Mouse (Mus musculus) limb, embryonic 11.5 days (tissue): ENCODE measurements around the gene P3h3. TPM values are rescaled to one million over a fixed set of nuclear protein-coding genes. Genes with fewer than 3 reads are reported as not detected.
"Not testable (repeated sequence)": the region's sequence is repeated elsewhere in the genome, so short reads cannot be mapped to it uniquely, and the experiment has no call there.

ENCODE experiments used
- ATAC-seq: fragments of 200-750 bp; cut with Nextera tagmentation; 2 replicates; pipeline ENCODE4 v1.8.0; 2017; ENCODE audit warnings: low read depth; ENCODE audit not compliant: insufficient number of reproducible peaks, low FRiP score, low TSS enrichment
- DNase-seq: peaks from one replicate; pipeline ENCODE4 v3.0.0-alpha.2; 2015; ENCODE audit warnings: low spot score
- H3K27ac ChIP-seq: fragments of 300-500 bp; sonication (generic); replicated peaks from 2 replicates; pipeline ENCODE4 v1.5.1; 2014; ENCODE audit warnings: low read depth, mild to moderate bottlenecking, low read length
- H3K27me3 ChIP-seq: fragments of 300-500 bp; sonication (generic); 2 replicates; pipeline ENCODE4 v1.6.1; 2014; ENCODE audit warnings: mild to moderate bottlenecking, low read length, mixed read lengths; ENCODE audit not compliant: control insufficient read depth, insufficient read depth
- H3K36me3 ChIP-seq: fragments of 300-500 bp; sonication (generic); 2 replicates; pipeline ENCODE4 v1.6.1; 2014; ENCODE audit warnings: mild to moderate bottlenecking, low read length, moderate library complexity, mixed read lengths; ENCODE audit not compliant: control insufficient read depth, insufficient read depth
- H3K4me1 ChIP-seq: fragments of 300-500 bp; sonication (generic); 2 replicates; pipeline ENCODE4 v1.6.1; 2014; ENCODE audit warnings: low read length, mixed read lengths; ENCODE audit not compliant: control insufficient read depth, insufficient read depth
- H3K4me2 ChIP-seq: fragments of 300-500 bp; sonication (generic); 2 replicates; pipeline ENCODE4 v1.6.1; 2014; ENCODE audit warnings: low read depth, mild to moderate bottlenecking, moderate library complexity; ENCODE audit not compliant: severe bottlenecking
- H3K4me3 ChIP-seq: fragments of 300-500 bp; sonication (generic); 2 replicates; pipeline ENCODE4 v1.5.1; 2014; ENCODE audit warnings: low read depth, low read length
- H3K9ac ChIP-seq: fragments of 300-500 bp; sonication (generic); 2 replicates; pipeline ENCODE4 v1.6.1; 2014; ENCODE audit warnings: mild to moderate bottlenecking, low read length
- H3K9me3 ChIP-seq: fragments of 300-500 bp; sonication (generic); 2 replicates; pipeline ENCODE4 v1.6.1; 2016; ENCODE audit warnings: low read length; ENCODE audit not compliant: control insufficient read depth
- WGBS: fragments of 180-500 bp; shearing (Covaris S2); extraction: QIAGEN DNeasy Blood & Tissue Kit; methylation state at CpG from one replicate; pipeline ENCODE4 v1.1.7; 2014; 5-methylcytosine and 5-hydroxymethylcytosine counted together
- polyA plus RNA-seq: library from polyadenylated mRNA; unstranded; fragments of >200 nt; fragmentation: Nextera tagmentation; extraction: Ambion mirVana; gene quantifications from 2 replicates; pipeline ENCODE4 v1.2.1, GENCODE M21; 2014

P3h3 gene
- polyA plus RNA-seq, 1 experiment from 2014 or later = 23.1 TPM

DNA sequence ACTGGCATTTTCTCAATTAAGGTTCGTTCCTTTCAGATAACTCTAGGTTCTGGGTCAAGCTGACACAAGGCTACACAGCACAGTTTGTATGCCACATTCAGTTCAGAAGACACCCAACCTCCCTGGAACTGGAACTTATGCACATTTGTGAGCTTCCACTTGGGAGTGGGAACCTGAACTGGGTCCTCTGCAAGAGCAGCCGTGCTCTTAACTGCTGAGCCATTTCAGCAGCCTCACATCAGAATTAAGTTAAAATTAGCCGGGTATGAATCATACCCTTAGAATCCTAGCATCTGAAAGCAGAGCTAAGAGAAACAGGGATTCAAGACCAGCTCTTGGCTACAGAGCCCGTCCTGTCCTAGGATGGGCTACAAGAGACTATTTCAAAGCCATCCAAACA lies 50.2 kb downstream of the P3h3 start:
- peaks cover 11% of the 10 kb centered on the region; the same call in 1 of the 2 replicates for H3K4me1 ChIP-seq
- H3K9me3 ChIP-seq = no peaks in the 10 kb centered on the region
- no peak overlapping the region for H3K9ac ChIP-seq
- 89% methylated on average over 4 of the region's 4 CpGs for WGBS
- no peak overlapping the region for H3K4me2 ChIP-seq
- H3K27me3 ChIP-seq = no peaks in the 10 kb centered on the region
- DNase-seq = no peak
- H3K4me3 ChIP-seq = no peak overlapping the region
- no peak for ATAC-seq
- no peak overlapping the region for H3K27ac ChIP-seq
- H3K36me3 ChIP-seq = peaks cover 7% of the 10 kb centered on the region; the same call in 1 of the 2 replicates

GRCm38 (mm10) chr6:124806446-124807140 lies 51.0 kb downstream of the P3h3 start:
- no peak for ATAC-seq
- WGBS = 74% methylated on average over 7 of the region's 7 CpGs
- 0 out of 2 replicates have a peak, but pooled peaks cover 7% of the 10 kb centered on the region for H3K4me1 ChIP-seq
- H3K9me3 ChIP-seq = no peaks in the 10 kb centered on the region
- H3K4me3 ChIP-seq = no peak overlapping the region
- peak overlapping the region; percentile 75; the same call in 1 of the 2 replicates for H3K4me2 ChIP-seq
- DNase-seq = no peak
- H3K9ac ChIP-seq = no peak overlapping the region; the same call in 1 of the 2 replicates
- no peaks in the 10 kb centered on the region for H3K27me3 ChIP-seq
- peaks cover 2% of the 10 kb centered on the region; the same call in 1 of the 2 replicates for H3K36me3 ChIP-seq
- H3K27ac ChIP-seq = peak overlapping the region; percentile 58; the same call in 1 of the 2 replicates

DNA sequence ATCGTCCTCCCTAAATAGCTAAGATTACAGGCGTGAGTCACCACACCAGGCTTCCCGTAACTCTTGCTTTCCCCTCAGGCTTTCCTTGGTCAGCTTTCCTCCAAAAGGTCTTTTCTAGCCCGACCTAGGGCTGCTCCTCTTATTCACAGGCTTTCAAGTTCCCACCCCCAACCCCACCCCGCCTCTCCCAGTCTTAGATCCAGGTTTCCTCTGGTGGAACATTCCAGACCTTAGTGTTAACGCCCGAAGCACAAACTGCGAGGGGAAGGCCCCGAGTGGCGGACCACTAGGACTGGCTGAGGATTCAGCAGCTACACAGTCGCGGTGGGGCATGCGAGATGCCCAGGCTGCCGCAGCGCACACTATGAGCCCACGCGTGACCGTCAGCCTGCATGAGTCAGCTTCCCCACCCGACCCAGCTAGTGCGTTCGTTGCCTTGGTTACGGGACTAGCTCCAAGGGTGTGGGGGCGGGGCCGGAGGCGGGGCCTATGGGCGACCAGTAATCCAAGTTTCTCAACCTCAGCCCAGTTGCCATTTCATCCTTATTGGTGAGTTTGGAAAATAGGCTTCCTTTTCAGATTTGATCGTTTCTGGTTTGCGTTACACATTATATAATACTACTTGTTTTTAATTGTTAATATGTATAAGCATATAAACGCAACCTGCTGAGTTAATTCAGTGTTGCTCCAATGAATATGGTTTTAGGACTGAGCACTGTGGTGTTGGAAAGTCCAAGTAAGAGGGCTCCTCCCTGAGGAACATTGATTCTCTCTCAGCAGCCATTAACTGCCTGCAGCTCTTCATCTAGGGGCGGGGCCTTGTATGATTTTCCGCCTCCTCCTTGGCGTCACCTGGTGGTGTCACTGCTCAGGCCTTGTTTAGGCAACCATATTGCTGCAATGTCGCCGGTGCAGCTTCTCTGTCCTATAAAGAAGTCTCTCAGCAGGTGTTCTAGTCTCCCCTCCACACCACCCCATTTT lies 51.9 kb downstream of the P3h3 start:
- 3% methylated on average over 34 of the region's 34 CpGs for WGBS
- Histone ChIP-seq H3K4me3 (peak overlapping the region; percentile 39), H3K27me3 (no peaks in the 10 kb centered on the region), H3K36me3 (no peaks in the 10 kb centered on the region), H3K27ac (peak overlapping the region; percentile 88), H3K4me1 (0 out of 2 replicates have a peak, but pooled peaks cover 7% of the 10 kb centered on the region), H3K4me2 (peak overlapping the region; percentile 75), H3K9ac (peak overlapping the region; percentile 58), H3K9me3 (no peaks in the 10 kb centered on the region)
- ATAC-seq = peak; percentile 71
- peak; percentile 93 for DNase-seq

GRCm38 (mm10) chr6:124804341-124804740 lies 53.2 kb downstream of the P3h3 start:
- no peak overlapping the region for H3K9ac ChIP-seq
- 94% methylated on average over 3 of the region's 3 CpGs for WGBS
- H3K4me2 ChIP-seq = no peak overlapping the region
- H3K36me3 ChIP-seq = no peaks in the 10 kb centered on the region
- H3K9me3 ChIP-seq = no peaks in the 10 kb centered on the region
- DNase-seq (no peak), ATAC-seq (no peak)
- no peaks in the 10 kb centered on the region for H3K27me3 ChIP-seq
- no peak overlapping the region for H3K4me3 ChIP-seq
- H3K27ac ChIP-seq = no peak overlapping the region
- H3K4me1 ChIP-seq = 0 out of 2 replicates have a peak, but pooled peaks cover 3% of the 10 kb centered on the region

- not testable (repeated sequence) for H3K27me3 ChIP-seq, H3K9me3 ChIP-seq, H3K4me2 ChIP-seq, ATAC-seq, H3K9ac ChIP-seq, H3K4me1 ChIP-seq, H3K27ac ChIP-seq, DNase-seq, H3K4me3 ChIP-seq, H3K36me3 ChIP-seq
- 94% methylated on average over 4 of the region's 4 CpGs for WGBS
Observed at GRCm38 (mm10) chr6:124803691-124804090, 53.9 kb downstream of the P3h3 start.

GRCm38 (mm10) chr6:124803061-124803460 lies 54.5 kb downstream of the P3h3 start:
- Histone ChIP-seq H3K27me3 (no peaks in the 10 kb centered on the region), H3K36me3 (no peaks in the 10 kb centered on the region), H3K9me3 (no peaks in the 10 kb centered on the region), H3K4me1 (0 out of 2 replicates have a peak, but pooled peaks cover 3% of the 10 kb centered on the region), H3K4me2 (no peak overlapping the region), H3K4me3 (no peak overlapping the region), H3K9ac (no peak overlapping the region), H3K27ac (no peak overlapping the region)
- WGBS = 81% methylated on average over 3 of the region's 3 CpGs
- ATAC-seq (no peak), DNase-seq (no peak)

- not testable (repeated sequence) for H3K36me3 ChIP-seq, H3K4me1 ChIP-seq, H3K9me3 ChIP-seq, H3K27ac ChIP-seq, H3K4me3 ChIP-seq, H3K9ac ChIP-seq, H3K27me3 ChIP-seq
- ATAC-seq (peak; percentile 48; the same call in 1 of the 2 replicates), DNase-seq (peak; percentile 48)
- WGBS = 18% methylated on average over 4 of the region's 9 CpGs
- peak overlapping the region; percentile 17; the same call in 1 of the 2 replicates for H3K4me2 ChIP-seq
Observed at GRCm38 (mm10) chr6:124802400-124802799, 55.2 kb downstream of the P3h3 start.

- Histone ChIP-seq H3K4me1 (no peaks in the 10 kb centered on the region), H3K4me2 (no peak overlapping the region), H3K27ac (no peak overlapping the region), H3K9ac (no peak overlapping the region), H3K36me3 (no peaks in the 10 kb centered on the region), H3K27me3 (no peaks in the 10 kb centered on the region), H3K4me3 (no peak overlapping the region), H3K9me3 (no peaks in the 10 kb centered on the region)
- no peak for ATAC-seq
- no peak for DNase-seq
- 85% methylated on average over 2 of the region's 2 CpGs for WGBS
Observed at GRCm38 (mm10) chr6:124796200-124796599, 61.4 kb downstream of the P3h3 start.
